Comparison of ENCODE assay signal across 17 mouse cellular contexts in genomic region chr3:79551826-79552552, GRCm38 (mm10). TPM values are rescaled to one million over a fixed set of nuclear protein-coding genes. Genes with fewer than 3 reads are reported as not detected.
DNase-seq lines count a peak whose midpoint lies in the region; ATAC-seq and TF ChIP-seq lines count a peak whose summit lies in the region.
"Had no signal": no experiment of that assay in that cellular context is flagged by ENCODE, and none has a peak within 500 bp of the region (broad histone marks: within the 10 kb centered on the region; RNA-seq: fewer than 3 reads in every experiment).

No protein-coding gene starts in this region.

- no peaks in the 10 kb centered on the region for H3K27me3 ChIP-seq in cerebellum, adult 2 months (ENCODE audit: control insufficient read depth, insufficient read depth, low read length)
- H3K27me3 ChIP-seq in midbrain, postnatal 0 days (ENCODE audit: insufficient read depth, low read length): no peaks in the 10 kb centered on the region
- H3K27me3 ChIP-seq: embryonic facial prominence, embryonic 13.5 days; liver, embryonic 13.5 days had no signal

- H3K9ac ChIP-seq in midbrain, postnatal 0 days (replicated peaks; ENCODE audit: low read length, poor library complexity, severe bottlenecking): no peak overlapping the region
- H3K9ac ChIP-seq: embryonic facial prominence, embryonic 13.5 days; forebrain, postnatal 0 days; liver, embryonic 13.5 days had no signal

- no peak for ATAC-seq in midbrain, postnatal 0 days (ENCODE audit: low FRiP score)
- ATAC-seq: forebrain, postnatal 0 days; hindbrain, postnatal 0 days had no signal

- 0 out of 2 replicates have a peak overlapping the region, but pooled peaks have one; percentile 61 for H3K27ac ChIP-seq in cerebellum, adult 2 months (ENCODE audit: insufficient read depth, low read length)
- no peak overlapping the region for H3K27ac ChIP-seq in midbrain, postnatal 0 days (ENCODE audit: low read depth, low read length)
- H3K27ac ChIP-seq: embryonic facial prominence, embryonic 13.5 days; heart, embryonic 10.5 days; hindbrain, embryonic 10.5 days; hindbrain, postnatal 0 days; liver, embryonic 13.5 days had no signal

- H3K9me3 ChIP-seq in midbrain, postnatal 0 days (ENCODE audit: low read length): no peaks in the 10 kb centered on the region
- H3K9me3 ChIP-seq: embryonic facial prominence, embryonic 13.5 days; heart, embryonic 10.5 days; hindbrain, embryonic 10.5 days; liver, embryonic 13.5 days had no signal

- DNase-seq in cerebellum, adult 2 months: peak in 1 of 2 experiments; percentile 32
- DNase-seq in cerebellum, postnatal 25 days: no peak
- peak; percentile 54 to 68 for DNase-seq in kidney, postnatal 36 days
- DNase-seq in kidney, adult 8-10 months: no peak
- DNase-seq in lung, postnatal 10 days: peak; percentile 37
- DNase-seq in gastrocnemius, postnatal 4 days (ENCODE audit: low spot score in 2 of 2): no peak
- no peak for DNase-seq in midbrain, postnatal 0 days (ENCODE audit: low spot score)
- DNase-seq: adrenal gland, postnatal 36 days; forebrain, postnatal 0 days; liver, embryonic 13.5 days; retina, postnatal 1 day; thymus, postnatal 25 days had no signal

- no peak overlapping the region for H3K4me2 ChIP-seq in midbrain, postnatal 0 days (ENCODE audit: low read depth, low read length, poor library complexity, severe bottlenecking)
- H3K4me2 ChIP-seq: embryonic facial prominence, embryonic 13.5 days; liver, embryonic 13.5 days; midbrain, embryonic 11.5 days had no signal

- no peak for TF ChIP-seq CTCF in cerebellum, adult 2 months (IDR thresholded peaks at IDR 0.05; ENCODE audit: borderline replicate concordance, insufficient read depth, low read depth, low read length)
- no peak for TF ChIP-seq CTCF in midbrain, postnatal 0 days (IDR thresholded peaks at IDR 0.05)

- TF ChIP-seq POLR2A in cerebellum, adult 2 months (IDR thresholded peaks at IDR 0.05; ENCODE audit: borderline replicate concordance, insufficient read depth, low read length): no peak

- WGBS in cerebellum, adult 2 months: 76% methylated on average over 10 of the region's 10 CpGs
- 90% methylated on average over 10 of the region's 10 CpGs for WGBS in midbrain, postnatal 0 days

- H3K36me3 ChIP-seq in midbrain, postnatal 0 days (ENCODE audit: insufficient read depth, low read length): no peaks in the 10 kb centered on the region
- H3K36me3 ChIP-seq: embryonic facial prominence, embryonic 13.5 days; hindbrain, embryonic 10.5 days had no signal

- H3K4me3 ChIP-seq in cerebellum, adult 2 months (replicated peaks; ENCODE audit: insufficient read depth, low read depth, low read length): no peak overlapping the region
- H3K4me3 ChIP-seq in midbrain, postnatal 0 days (ENCODE audit: low read depth, low read length): no peak overlapping the region
- H3K4me3 ChIP-seq: embryonic facial prominence, embryonic 13.5 days; heart, embryonic 10.5 days; hindbrain, embryonic 10.5 days; liver, embryonic 13.5 days had no signal

- H3K4me1 ChIP-seq in cerebellum, adult 2 months (ENCODE audit: control insufficient read depth, insufficient read depth, low read length): peaks cover 14% of the 10 kb centered on the region
- H3K4me1 ChIP-seq in midbrain, postnatal 0 days (ENCODE audit: insufficient read depth, low read length): no peaks in the 10 kb centered on the region
- H3K4me1 ChIP-seq: embryonic facial prominence, embryonic 13.5 days had no signal

RNA-seq across cellular contexts. Expression of gene Fnip2, which starts 15.6 kb away (rescaled TPM):
- 16.3 and 17.3 TPM in 2 replicates for polyA plus RNA-seq in cerebellum, adult 2 months (2012; rRNA removed)
- total RNA-seq in gastrocnemius, postnatal 4 days (2021): 10 to 100 TPM; 10.3 to 10.6 TPM
- total RNA-seq in midbrain, postnatal 0 days (2014; rRNA removed): 30.3 and 35.7 TPM in 2 replicates
- polyA plus RNA-seq in midbrain, postnatal 0 days (2015; fragmentation: Nextera tagmentation; extraction: Ambion mirVana): 5.2 and 6.9 TPM in 2 replicates

RNA-seq across cellular contexts. Expression of gene Ppid, which starts 39.2 kb away (rescaled TPM):
- polyA plus RNA-seq in cerebellum, adult 2 months (2012; rRNA removed): 71.7 and 74.2 TPM in 2 replicates
- total RNA-seq in gastrocnemius, postnatal 4 days (2021): 10 to 100 TPM; 41.1 to 42.5 TPM
- 67.6 and 68.4 TPM in 2 replicates for total RNA-seq in midbrain, postnatal 0 days (2014; rRNA removed)
- polyA plus RNA-seq in midbrain, postnatal 0 days (2015; fragmentation: Nextera tagmentation; extraction: Ambion mirVana): 121 and 123 TPM in 2 replicates

Comparison
In these comparisons a context has a peak if more than half of its experiments do, and no peak if none do; other contexts are left out.
1. DNase-seq: peak in kidney, postnatal 36 days (2 of 2) and lung, postnatal 10 days (single experiment); none in cerebellum, postnatal 25 days (0 of 2), kidney, adult 8-10 months (0 of 2), gastrocnemius, postnatal 4 days (0 of 2) and midbrain, postnatal 0 days (single experiment).